Mouse (Mus musculus) intestine, postnatal 0 days (tissue): ENCODE measurements around the gene Dpy19l2. TPM values are rescaled to one million over a fixed set of nuclear protein-coding genes. Genes with fewer than 3 reads are reported as not detected.

ENCODE experiments used
- ATAC-seq: fragments of 200-750 bp; cut with Nextera tagmentation; 2 replicates; pipeline ENCODE4 v1.8.0; 2017; ENCODE audit warnings: mild to moderate bottlenecking, moderate TSS enrichment, moderate library complexity
- H3K27ac ChIP-seq: fragments of 300-500 bp; sonication (generic); 2 replicates; pipeline ENCODE4 v1.5.1; 2014; ENCODE audit warnings: mild to moderate bottlenecking, low read depth, low read length, moderate library complexity
- H3K27me3 ChIP-seq: fragments of 300-500 bp; sonication (generic); replicated peaks from 2 replicates; pipeline ENCODE4 v1.6.1; 2014; ENCODE audit warnings: low read length, mixed read lengths; ENCODE audit not compliant: control insufficient read depth, insufficient read depth
- H3K36me3 ChIP-seq: fragments of 300-500 bp; sonication (generic); 2 replicates; pipeline ENCODE4 v1.6.1; 2014; ENCODE audit warnings: mild to moderate bottlenecking, moderate library complexity; ENCODE audit not compliant: control insufficient read depth, insufficient read depth
- H3K4me1 ChIP-seq: fragments of 300-500 bp; sonication (generic); replicated peaks from 2 replicates; pipeline ENCODE4 v1.6.1; 2014; ENCODE audit warnings: antibody characterized with exemption, low read length, mixed read lengths; ENCODE audit not compliant: control insufficient read depth, insufficient read depth
- H3K4me2 ChIP-seq: fragments of 300-500 bp; sonication (generic); replicated peaks from 2 replicates; pipeline ENCODE4 v1.6.1; 2014; ENCODE audit warnings: low read depth, mild to moderate bottlenecking, moderate library complexity
- H3K4me3 ChIP-seq: fragments of 300-500 bp; sonication (generic); 2 replicates; pipeline ENCODE4 v1.5.1; 2014; ENCODE audit warnings: low read depth, low read length
- H3K9ac ChIP-seq: fragments of 300-500 bp; sonication (generic); 2 replicates; pipeline ENCODE4 v1.6.1; 2014; ENCODE audit warnings: mild to moderate bottlenecking, low read depth, low read length
- H3K9me3 ChIP-seq: fragments of 300-500 bp; sonication (generic); 2 replicates; pipeline ENCODE4 v1.6.1; 2016; ENCODE audit warnings: mixed run types; ENCODE audit not compliant: control insufficient read depth
- CTCF ChIP-seq: sonication (generic); IDR thresholded peaks from 2 replicates; pipeline ENCODE4 v1.5.1; 2016; ENCODE audit warnings: low read depth, mild to moderate bottlenecking, control low read depth, antibody characterized with exemption, moderate library complexity
- WGBS: fragments of 180-500 bp; shearing (Covaris S2); extraction: QIAGEN DNeasy Blood & Tissue Kit; methylation state at CpG from one replicate; pipeline ENCODE4 v1.1.7; 2014; 5-methylcytosine and 5-hydroxymethylcytosine counted together
- polyA plus RNA-seq: library from polyadenylated mRNA; unstranded; fragments of >200 nt; fragmentation: Nextera tagmentation; extraction: Ambion mirVana; gene quantifications from 2 replicates; pipeline ENCODE4 v1.2.1, GENCODE M21; 2015

Dpy19l2 gene
- polyA plus RNA-seq, 1 experiment from 2014 or later = not detected

DNA sequence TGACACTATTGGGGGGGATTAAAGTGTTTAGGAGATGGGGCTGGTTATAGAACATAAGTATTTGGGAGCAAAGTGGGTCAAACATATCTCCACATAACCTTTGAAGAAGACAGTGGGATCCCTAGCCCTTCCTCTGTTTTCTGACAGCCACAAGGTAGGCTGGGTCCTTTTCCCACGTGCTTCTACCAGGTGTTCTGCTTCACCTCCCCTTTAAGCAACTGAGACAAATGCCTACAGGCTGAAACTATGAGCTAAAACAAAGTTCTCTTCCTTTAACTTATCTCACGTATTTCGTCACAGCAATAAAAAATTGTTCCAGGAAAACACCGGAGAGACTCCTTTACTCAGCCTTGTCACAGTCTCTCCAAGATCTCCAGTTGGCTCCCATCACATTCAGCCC lies 187.2 kb downstream of the Dpy19l2 start:
- WGBS = 44% methylated on average over 4 of the region's 4 CpGs
- no peaks in the 10 kb centered on the region for H3K9me3 ChIP-seq
- no peak overlapping the region for H3K4me3 ChIP-seq
- no peak for TF ChIP-seq CTCF
- no peaks in the 10 kb centered on the region for H3K27me3 ChIP-seq
- peak; percentile 78 for ATAC-seq
- no peaks in the 10 kb centered on the region for H3K4me1 ChIP-seq
- H3K36me3 ChIP-seq = no peaks in the 10 kb centered on the region
- H3K4me2 ChIP-seq = no peak overlapping the region
- no peak overlapping the region for H3K27ac ChIP-seq
- no peak overlapping the region for H3K9ac ChIP-seq

Other genes with a start within 250 kb of the Dpy19l2 start
- gene Dpy19l1, start 193.2 kb downstream of the Dpy19l2 start, polyA plus RNA-seq = 4.6 and 4.7 TPM in 2 replicates
- not detected in 2 replicates for gene Cypt4, start 71.1 kb downstream of the Dpy19l2 start, polyA plus RNA-seq
- not detected in 2 replicates for gene Tbx20, start 78.0 kb upstream of the Dpy19l2 start, polyA plus RNA-seq